Mouse (Mus musculus) ES-Bruce4 (cell line): ENCODE measurements around the gene Terb1.

ENCODE experiments used
- CTCF ChIP-seq: IDR thresholded peaks from one replicate; pipeline ENCODE4 v1.8.1; 2011; ENCODE audit warnings: low read depth, low read length
- EP300 ChIP-seq: IDR thresholded peaks from 2 replicates; pipeline ENCODE4 v1.6.1; 2011; ENCODE audit warnings: low read depth, low read length; ENCODE audit not compliant: insufficient read depth
- POLR2A ChIP-seq: IDR thresholded peaks from one replicate; pipeline ENCODE4 v1.8.1; 2011; ENCODE audit warnings: low read length; ENCODE audit not compliant: insufficient read depth

DNA sequence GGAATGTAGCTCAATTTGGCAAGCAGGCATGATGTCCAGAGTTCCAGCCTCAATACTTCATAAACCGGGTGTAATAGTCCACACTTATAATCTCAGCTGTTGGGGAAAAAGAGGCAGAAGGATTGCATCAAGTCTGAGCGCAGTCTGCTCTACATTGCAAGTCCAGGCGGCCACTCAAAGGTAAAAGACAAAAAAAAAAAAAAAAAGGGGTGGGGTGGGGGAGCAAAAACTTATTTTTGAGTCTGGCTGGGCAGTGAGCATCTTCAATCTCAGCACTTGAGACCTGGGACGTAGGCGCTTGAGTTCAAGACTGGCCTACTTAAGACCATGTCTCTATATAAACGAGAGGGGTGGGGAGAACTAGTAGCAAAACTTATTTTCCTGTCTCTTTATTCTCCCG is 23.8 kb upstream of the Terb1 start:
- TF ChIP-seq CTCF (no peak), EP300 (no peak), POLR2A (no peak)
